Mouse (Mus musculus) olfactory bulb, adult 2 months (tissue): ENCODE results near the gene Sesn3.

ENCODE experiments used
- CTCF ChIP-seq: fragments of 200-500 bp; IDR thresholded peaks from 2 replicates; pipeline ENCODE4 v1.5.1; 2012; ENCODE audit warnings: low read depth, mild to moderate bottlenecking, low read length, moderate library complexity; ENCODE audit not compliant: insufficient read depth
- POLR2A ChIP-seq: fragments of 200-500 bp; IDR thresholded peaks from 2 replicates; pipeline ENCODE4 v1.6.1; 2012; ENCODE audit warnings: mild to moderate bottlenecking, low read depth, low read length, moderate library complexity; ENCODE audit not compliant: insufficient read depth

- TF ChIP-seq CTCF (no peak), POLR2A (no peak)
Measured at GRCm38 (mm10) chr9:14246016-14246799, 28.7 kb upstream of the Sesn3 start.
